Mouse (Mus musculus): Measurements from ENCODE around the gene Mid1. TPM values are rescaled to one million over a fixed set of nuclear protein-coding genes. Genes with fewer than 3 reads are reported as not detected.

The Mid1 gene
- 6.9 and 7.0 TPM in 2 replicates for polyA plus RNA-seq (2012; ENCODE audit: insufficient read depth, insufficient read length, missing spikeins)

- peak within 1 kb of the TSS; percentile 58 for H3K4me3 ChIP-seq (ENCODE audit: insufficient read depth, low read depth, low read length)
Observed at GRCm38 (mm10) chrX:169685131-169685530, at the start of gene Mid1. Gene Mid1 (plus strand): TSS chrX:169685199.

GRCm38 (mm10) chrX:169673056-169673455 lies 11.9 kb upstream of the Mid1 start:
- Histone ChIP-seq H3K4me1 (ENCODE audit: control insufficient read depth, insufficient read depth, insufficient read length, low read length) (no peaks in the 10 kb centered on the region), H3K27ac (replicated peaks; ENCODE audit: low read depth, low read length) (no peak overlapping the region), H3K4me3 (ENCODE audit: insufficient read depth, low read depth, low read length) (no peak overlapping the region)

More at GRCm38 (mm10) chrX:169685131-169685530, at the start of gene Mid1:
- H3K27ac ChIP-seq (replicated peaks; ENCODE audit: low read depth, low read length), result peak within 1 kb of the TSS; percentile 30
- no peaks in the 10 kb centered on the region; the same call in 1 of the 2 replicates for H3K4me1 ChIP-seq (ENCODE audit: control insufficient read depth, insufficient read depth, insufficient read length, low read length)

GRCm38 (mm10) chrX:169676313-169676712 lies 8.7 kb upstream of the Mid1 start:
- no peak overlapping the region for H3K4me3 ChIP-seq (ENCODE audit: insufficient read depth, low read depth, low read length)
- H3K27ac ChIP-seq (replicated peaks; ENCODE audit: low read depth, low read length), result no peak overlapping the region
- H3K4me1 ChIP-seq (ENCODE audit: control insufficient read depth, insufficient read depth, insufficient read length, low read length), result no peaks in the 10 kb centered on the region

GRCm38 (mm10) chrX:169685731-169686130 lies 732 bp downstream of the Mid1 start:
- Histone ChIP-seq H3K4me3 (ENCODE audit: insufficient read depth, low read depth, low read length) (peak overlapping the region; percentile 58), H3K4me1 (ENCODE audit: control insufficient read depth, insufficient read depth, insufficient read length, low read length) (no peaks in the 10 kb centered on the region; the same call in 1 of the 2 replicates), H3K27ac (replicated peaks; ENCODE audit: low read depth, low read length) (peak overlapping the region; percentile 18; the same call in 1 of the 2 replicates)

GRCm38 (mm10) chrX:169691217-169691616 lies 6.2 kb downstream of the Mid1 start:
- Histone ChIP-seq H3K4me1 (ENCODE audit: control insufficient read depth, insufficient read depth, insufficient read length, low read length) (no peaks in the 10 kb centered on the region; the same call in 1 of the 2 replicates), H3K4me3 (ENCODE audit: insufficient read depth, low read depth, low read length) (no peak overlapping the region), H3K27ac (replicated peaks; ENCODE audit: low read depth, low read length) (no peak overlapping the region)

DNA sequence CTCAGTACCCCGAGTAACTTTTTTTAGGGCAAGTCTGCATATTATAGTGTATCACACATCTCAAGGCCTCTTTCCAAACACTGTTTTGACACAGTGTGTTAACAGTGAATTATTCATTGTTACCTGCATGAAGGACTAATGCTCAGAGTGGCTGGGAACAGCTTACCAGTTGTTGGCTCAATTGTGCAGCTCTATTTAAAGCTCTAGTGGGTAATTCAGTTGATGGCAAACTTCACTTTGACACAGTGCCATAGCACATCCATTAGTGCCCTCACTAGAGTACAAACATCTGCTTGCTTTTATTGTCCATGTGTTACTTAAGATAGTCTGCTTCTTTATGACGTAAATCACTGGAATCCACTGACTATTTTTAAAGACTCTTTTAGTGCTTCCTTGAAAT lies 6.7 kb downstream of the Mid1 start:
- Histone ChIP-seq H3K27ac (replicated peaks; ENCODE audit: low read depth, low read length) (no peak overlapping the region), H3K4me1 (ENCODE audit: control insufficient read depth, insufficient read depth, insufficient read length, low read length) (no peaks in the 10 kb centered on the region; the same call in 1 of the 2 replicates), H3K4me3 (ENCODE audit: insufficient read depth, low read depth, low read length) (no peak overlapping the region)

DNA sequence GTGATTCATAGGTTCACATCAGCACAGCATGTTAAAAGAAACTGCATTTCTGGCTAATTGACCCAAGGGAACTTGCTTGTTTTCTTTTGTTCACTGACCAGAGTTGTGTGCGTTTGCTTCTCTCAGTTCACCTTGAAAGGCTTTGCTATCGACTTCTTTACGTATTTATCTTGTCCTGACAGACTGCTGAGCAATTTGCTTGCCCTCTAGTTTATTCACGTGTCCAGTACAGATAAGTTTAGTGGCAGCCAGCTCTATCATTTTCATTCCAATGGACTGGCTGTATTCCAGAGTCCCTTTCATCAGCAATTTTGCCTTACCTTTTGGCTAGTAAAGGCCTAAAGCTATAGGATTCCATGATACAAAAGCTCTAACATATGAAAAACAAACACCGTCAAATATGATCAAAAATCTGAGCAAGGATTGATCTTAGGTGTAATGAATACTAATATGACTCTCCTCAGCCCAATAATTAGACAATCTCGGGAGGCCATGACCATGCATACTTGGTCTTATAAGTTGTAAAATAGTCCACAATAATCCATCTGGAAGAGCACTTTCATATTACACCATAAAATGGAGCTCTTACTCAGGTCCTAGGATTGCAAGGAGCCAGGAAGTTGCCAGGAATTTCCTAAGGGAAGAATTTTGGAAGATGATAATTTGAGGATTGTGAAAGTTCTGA lies 7.4 kb downstream of the Mid1 start:
- Histone ChIP-seq H3K27ac (replicated peaks; ENCODE audit: low read depth, low read length) (peak overlapping the region; percentile 59), H3K4me1 (ENCODE audit: control insufficient read depth, insufficient read depth, insufficient read length, low read length) (no peaks in the 10 kb centered on the region; the same call in 1 of the 2 replicates)

GRCm38 (mm10) chrX:169704016-169704602 lies 19.1 kb downstream of the Mid1 start:
- no peak overlapping the region for H3K27ac ChIP-seq (replicated peaks; ENCODE audit: low read depth, low read length)
- H3K4me1 ChIP-seq (ENCODE audit: control insufficient read depth, insufficient read depth, insufficient read length, low read length), result no peaks in the 10 kb centered on the region
- H3K4me3 ChIP-seq (ENCODE audit: insufficient read depth, low read depth, low read length), result no peak overlapping the region

More for the DNA sequence above, 7.4 kb downstream of the Mid1 start:
- no peak overlapping the region for H3K4me3 ChIP-seq (ENCODE audit: insufficient read depth, low read depth, low read length)

DNA sequence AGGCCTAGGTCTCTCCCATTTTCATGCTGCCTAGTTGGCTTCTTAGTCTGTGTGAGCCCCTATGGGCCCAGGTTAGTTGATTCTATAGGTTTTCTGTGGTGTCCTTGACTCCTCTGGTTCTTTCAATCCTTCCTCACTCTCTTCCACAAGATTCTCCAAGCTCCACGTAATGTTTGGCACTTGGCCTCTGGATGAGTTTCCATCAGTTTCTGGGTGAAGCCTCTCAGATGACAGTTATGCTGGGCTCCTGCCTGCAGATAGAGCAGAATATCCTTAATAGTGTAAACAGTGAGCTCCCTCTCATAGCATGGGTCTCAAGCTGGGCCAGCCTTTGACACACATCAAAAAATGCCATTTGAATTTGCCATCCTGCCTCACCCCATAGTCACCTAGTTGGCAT lies 38.5 kb downstream of the Mid1 start:
- Histone ChIP-seq H3K4me1 (ENCODE audit: control insufficient read depth, insufficient read depth, insufficient read length, low read length) (no peaks in the 10 kb centered on the region), H3K27ac (replicated peaks; ENCODE audit: low read depth, low read length) (peak overlapping the region; percentile 91), H3K4me3 (ENCODE audit: insufficient read depth, low read depth, low read length) (no peak overlapping the region)

- no peaks in the 10 kb centered on the region for H3K4me1 ChIP-seq (ENCODE audit: control insufficient read depth, insufficient read depth, insufficient read length, low read length)
- H3K27ac ChIP-seq (replicated peaks; ENCODE audit: low read depth, low read length), result no peak overlapping the region
- H3K4me3 ChIP-seq (ENCODE audit: insufficient read depth, low read depth, low read length), result no peak overlapping the region
Observed at GRCm38 (mm10) chrX:169735387-169735969, 50.5 kb downstream of the Mid1 start.

DNA sequence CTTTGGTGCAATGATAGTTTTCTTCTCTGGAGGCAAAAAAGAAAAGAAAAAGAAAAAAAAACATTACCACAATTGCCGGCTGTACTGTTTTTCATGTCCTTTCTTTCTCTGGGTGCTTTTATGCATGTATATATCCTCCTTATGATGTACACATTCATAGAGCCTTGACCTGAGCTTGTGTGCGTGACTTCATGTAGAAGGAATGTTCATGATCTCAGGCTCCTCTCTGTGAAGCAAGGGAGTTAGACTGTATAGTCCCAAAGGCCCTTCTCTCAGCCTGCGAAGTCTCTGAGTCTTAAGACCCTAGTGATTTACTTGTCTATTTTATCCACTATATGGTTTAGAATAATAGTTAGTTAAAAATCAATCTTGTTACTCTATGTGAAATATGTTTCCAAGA lies 73.0 kb downstream of the Mid1 start:
- no peak overlapping the region for H3K27ac ChIP-seq (replicated peaks; ENCODE audit: low read depth, low read length)
- no peak overlapping the region for H3K4me3 ChIP-seq (ENCODE audit: insufficient read depth, low read depth, low read length)
- no peaks in the 10 kb centered on the region for H3K4me1 ChIP-seq (ENCODE audit: control insufficient read depth, insufficient read depth, insufficient read length, low read length)

DNA sequence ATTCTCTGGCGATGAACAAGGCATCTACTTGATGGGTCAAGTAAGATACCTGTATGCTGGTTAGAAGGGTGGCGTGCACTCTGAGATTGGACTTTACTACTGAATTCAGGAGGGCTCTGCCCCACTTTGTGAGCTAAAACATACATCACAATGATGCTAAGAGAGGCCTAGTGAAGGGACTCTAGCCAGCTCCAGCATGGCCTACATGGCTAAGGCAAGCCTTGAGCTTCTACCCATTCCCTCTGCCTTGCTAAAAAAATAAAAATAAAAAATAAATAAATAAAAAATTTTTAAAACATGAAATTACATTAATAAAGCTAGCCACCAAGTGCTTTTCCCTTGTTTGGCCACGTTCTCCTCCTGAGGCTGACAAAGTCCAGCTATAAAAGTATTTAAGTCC lies 94.5 kb downstream of the Mid1 start, which contains the start of gene 4933400A11Rik:
4933400A11Rik (minus strand) TSS at position 101 of the 400 bp plus-strand sequence.
- no peak within 1 kb of the TSS for H3K27ac ChIP-seq (replicated peaks; ENCODE audit: low read depth, low read length)
- H3K4me3 ChIP-seq (ENCODE audit: insufficient read depth, low read depth, low read length), result no peak within 1 kb of the TSS
- no peaks in the 10 kb centered on the region for H3K4me1 ChIP-seq (ENCODE audit: control insufficient read depth, insufficient read depth, insufficient read length, low read length)

DNA sequence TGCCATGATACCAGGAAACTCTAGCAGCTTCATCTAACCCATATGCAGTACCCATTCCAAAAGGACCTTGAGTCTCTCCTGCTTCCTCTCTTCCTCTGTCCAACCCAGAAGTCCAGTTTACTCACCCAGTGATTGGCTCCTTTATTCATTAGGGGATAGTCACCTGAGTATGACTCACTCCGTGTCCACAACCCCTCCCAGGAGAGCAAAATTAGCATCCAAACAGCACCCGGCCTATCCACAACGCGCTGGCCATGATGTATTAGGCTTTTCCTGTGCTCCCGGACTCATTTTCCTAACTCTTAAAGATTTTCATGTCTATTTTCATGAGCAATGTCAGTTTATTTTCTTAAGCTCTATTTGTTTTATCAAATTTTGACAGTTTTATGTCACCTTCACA lies 104.7 kb downstream of the Mid1 start:
- no peak overlapping the region for H3K4me3 ChIP-seq (ENCODE audit: insufficient read depth, low read depth, low read length)
- no peak overlapping the region for H3K27ac ChIP-seq (replicated peaks; ENCODE audit: low read depth, low read length)
- no peaks in the 10 kb centered on the region for H3K4me1 ChIP-seq (ENCODE audit: control insufficient read depth, insufficient read depth, insufficient read length, low read length)

GRCm38 (mm10) chrX:169792879-169793278 lies 107.9 kb downstream of the Mid1 start:
- H3K4me3 ChIP-seq (ENCODE audit: insufficient read depth, low read depth, low read length), result no peak overlapping the region
- no peak overlapping the region for H3K27ac ChIP-seq (replicated peaks; ENCODE audit: low read depth, low read length)
- H3K4me1 ChIP-seq (ENCODE audit: control insufficient read depth, insufficient read depth, insufficient read length, low read length), result no peaks in the 10 kb centered on the region

DNA sequence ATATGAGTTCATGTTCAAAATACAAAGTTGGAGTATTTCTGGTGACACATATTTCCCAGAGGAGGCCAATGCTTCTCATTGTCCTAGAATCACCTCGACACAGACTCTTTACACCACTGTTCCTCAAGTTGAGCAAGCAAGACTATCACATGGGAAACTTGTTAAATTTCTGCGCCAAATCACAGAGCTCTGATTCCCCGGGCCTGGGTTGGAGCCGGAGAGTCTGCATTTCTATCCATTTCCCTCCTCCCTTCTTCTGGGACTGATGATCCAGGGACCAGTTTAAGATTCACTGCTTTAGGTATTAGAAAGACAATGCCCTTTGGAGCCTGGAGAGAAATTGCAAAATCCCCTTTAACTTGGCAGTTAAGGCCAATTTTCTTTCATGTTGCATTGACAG lies 109.4 kb downstream of the Mid1 start:
- Histone ChIP-seq H3K4me1 (ENCODE audit: control insufficient read depth, insufficient read depth, insufficient read length, low read length) (no peaks in the 10 kb centered on the region), H3K4me3 (ENCODE audit: insufficient read depth, low read depth, low read length) (no peak overlapping the region), H3K27ac (replicated peaks; ENCODE audit: low read depth, low read length) (peak overlapping the region; percentile 68)

Measured in brown adipose tissue, adult 24 weeks (tissue).